Mouse (Mus musculus): ENCODE measurements around the gene Ankef1.

Ankef1 gene

DNA sequence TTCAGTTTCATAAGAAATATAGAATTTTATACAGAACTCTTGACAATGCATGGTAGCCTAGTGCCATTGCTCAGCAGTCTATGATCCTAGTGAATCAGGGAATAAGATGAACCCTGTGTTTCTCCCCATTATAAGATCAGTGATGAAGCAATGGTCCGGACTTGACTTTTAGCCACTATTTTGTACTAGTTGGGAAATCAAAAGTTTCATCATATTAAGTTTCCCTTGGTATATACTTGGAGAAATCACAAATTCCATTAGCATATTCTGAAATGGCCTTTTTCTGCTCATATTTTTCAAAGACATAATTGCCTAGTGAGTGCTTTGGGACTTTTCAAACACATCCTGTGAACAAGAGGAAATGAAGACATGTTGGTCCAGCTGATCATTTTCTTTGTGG, at the start of gene Ankef1:
Ankef1 (plus strand) TSS at position 260 of the 400 bp plus-strand sequence.
- DNase-seq (ENCODE audit: low read depth in 1 of 2, low spot score in 2 of 2) = no peak

DNA sequence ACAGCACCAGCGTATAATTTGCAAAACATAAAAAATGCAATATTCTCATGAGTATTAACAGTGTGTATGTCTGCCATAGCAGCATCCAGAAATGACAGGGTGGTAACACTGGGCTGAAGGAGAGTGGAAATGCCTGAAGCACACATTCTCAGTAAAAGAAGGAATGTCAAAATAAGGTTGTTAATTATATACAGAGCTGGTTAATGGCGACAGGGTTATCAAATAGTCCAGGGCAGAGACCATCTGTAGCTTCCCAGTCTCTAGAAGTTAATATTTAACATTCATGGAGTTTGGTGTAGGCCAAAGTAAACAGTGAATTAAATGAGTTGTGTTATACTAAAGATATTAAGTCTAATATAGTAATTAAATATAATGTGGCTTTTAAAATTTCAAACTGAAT, 45.2 kb upstream of the Ankef1 start:
- no peak for DNase-seq (ENCODE audit: low read depth in 1 of 2, low spot score in 2 of 2)

DNA sequence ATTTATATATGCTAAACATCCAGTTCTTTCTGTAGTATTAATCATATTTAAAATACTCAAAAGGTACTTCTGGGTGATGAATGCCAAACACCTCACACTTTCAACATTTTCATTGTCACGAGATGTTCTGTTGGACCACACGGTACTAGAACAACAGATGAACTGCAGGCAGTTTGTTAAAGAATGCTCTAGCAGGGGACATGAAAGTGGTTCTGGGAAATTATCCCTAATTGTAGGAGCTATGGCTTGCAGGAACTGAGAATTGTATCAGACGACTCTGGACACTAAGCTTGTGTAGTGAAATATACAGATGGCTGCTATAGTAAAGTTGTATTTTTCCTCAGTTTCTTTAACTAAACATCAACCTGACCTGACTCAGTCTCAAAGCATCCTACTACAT, 44.8 kb upstream of the Ankef1 start:
- DNase-seq (ENCODE audit: low read depth in 1 of 2, low spot score in 2 of 2) = no peak

DNA sequence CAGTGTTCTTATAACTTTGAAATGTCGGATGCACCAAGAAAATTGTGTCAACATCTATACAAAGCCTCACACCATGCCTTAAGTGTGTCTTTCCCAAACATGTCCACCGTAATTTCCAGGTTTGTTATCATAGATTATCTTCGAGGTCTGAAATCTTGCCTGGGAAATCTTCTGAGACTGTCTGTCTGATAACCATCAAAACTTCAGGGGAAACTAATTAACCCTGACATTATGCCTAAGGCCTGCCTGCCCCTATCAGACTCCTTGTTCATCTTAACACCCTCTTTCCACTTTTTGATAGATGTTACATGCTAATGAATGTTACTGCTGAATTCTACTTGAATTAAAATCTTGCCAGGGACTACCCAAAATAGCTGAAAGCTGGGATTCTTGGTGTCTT, 24.1 kb upstream of the Ankef1 start:
- DNase-seq (ENCODE audit: low read depth in 1 of 2, low spot score in 2 of 2) = no peak

DNA sequence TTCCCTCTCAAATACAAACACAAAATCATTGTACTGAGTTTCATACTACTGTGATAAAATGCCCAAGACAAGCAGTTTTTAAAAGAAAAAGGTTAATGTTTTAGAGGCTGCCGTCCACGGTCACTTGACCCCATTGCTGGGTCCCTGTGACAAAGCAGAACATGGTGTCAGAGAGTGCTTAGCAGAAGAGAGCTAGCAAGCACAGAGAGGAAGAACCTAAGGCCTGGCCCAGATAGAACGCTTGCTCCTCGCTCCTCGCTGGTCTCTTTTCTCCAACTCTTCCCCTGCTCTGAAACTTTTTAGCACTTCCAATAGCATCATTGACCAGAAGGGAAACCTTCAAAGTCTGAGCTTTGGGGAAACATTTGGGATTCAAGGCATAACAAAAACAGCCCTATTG, 19.4 kb upstream of the Ankef1 start:
- no peak for DNase-seq (ENCODE audit: low read depth in 1 of 2, low spot score in 2 of 2)

DNA sequence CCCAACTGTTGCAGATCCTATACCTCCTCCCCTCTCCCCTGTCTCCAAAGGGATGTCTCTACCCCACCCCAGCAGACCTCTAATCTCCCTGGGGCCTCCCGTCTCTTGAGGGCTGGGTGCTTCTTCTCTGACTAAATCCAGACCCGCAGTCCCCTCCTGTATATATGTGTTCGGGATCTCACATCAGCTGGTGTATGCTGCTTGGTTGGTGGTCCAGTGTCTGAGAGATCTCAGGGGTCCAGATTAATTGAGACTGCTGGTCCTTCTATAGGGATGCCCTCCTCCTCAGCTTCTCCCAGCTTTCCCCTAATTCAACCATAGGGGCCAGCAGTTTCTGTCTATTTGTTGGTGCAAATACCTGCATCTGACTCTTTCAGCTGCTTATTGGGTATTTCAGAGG, 18.7 kb upstream of the Ankef1 start:
- DNase-seq (ENCODE audit: low read depth in 1 of 2, low spot score in 2 of 2) = no peak

DNA sequence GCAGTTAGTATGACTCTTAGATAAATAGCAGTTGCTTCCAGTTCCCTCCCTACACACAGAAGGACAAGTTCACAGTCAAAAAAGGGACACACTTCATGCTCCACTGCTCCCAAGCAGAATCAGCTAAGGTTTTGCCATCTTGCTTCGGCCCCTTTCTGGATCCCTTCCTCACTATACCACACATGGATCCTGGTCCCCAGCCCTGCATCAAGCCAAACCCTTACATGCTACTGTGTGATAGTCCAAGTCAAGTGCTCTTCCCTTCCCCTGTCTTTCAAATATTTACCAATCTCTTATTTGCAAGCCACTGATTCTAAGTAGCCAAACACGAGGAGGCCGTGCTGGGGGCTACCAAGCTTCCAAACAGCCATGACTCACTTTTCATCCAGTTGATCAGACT, 16.8 kb upstream of the Ankef1 start:
- DNase-seq (ENCODE audit: low read depth in 1 of 2, low spot score in 2 of 2) = no peak

DNA sequence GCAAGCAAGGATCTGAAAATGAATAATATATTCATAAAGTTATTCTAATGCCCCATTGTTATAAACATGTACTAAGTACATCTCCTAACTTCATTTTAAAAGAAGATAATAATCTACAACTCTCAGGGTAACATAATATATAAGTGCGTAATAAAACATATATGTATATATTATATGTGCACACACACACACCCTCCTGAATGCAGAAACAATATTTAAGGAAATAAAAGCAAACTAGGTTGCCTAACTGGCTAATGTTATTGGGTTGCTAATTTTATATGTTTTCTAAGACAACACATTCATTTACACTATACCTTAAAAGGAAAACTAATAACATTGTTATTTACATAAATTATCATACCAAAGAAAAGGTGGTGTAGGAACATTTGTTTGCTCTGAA, 16.3 kb upstream of the Ankef1 start:
- no peak for DNase-seq (ENCODE audit: low read depth in 1 of 2, low spot score in 2 of 2)

DNA sequence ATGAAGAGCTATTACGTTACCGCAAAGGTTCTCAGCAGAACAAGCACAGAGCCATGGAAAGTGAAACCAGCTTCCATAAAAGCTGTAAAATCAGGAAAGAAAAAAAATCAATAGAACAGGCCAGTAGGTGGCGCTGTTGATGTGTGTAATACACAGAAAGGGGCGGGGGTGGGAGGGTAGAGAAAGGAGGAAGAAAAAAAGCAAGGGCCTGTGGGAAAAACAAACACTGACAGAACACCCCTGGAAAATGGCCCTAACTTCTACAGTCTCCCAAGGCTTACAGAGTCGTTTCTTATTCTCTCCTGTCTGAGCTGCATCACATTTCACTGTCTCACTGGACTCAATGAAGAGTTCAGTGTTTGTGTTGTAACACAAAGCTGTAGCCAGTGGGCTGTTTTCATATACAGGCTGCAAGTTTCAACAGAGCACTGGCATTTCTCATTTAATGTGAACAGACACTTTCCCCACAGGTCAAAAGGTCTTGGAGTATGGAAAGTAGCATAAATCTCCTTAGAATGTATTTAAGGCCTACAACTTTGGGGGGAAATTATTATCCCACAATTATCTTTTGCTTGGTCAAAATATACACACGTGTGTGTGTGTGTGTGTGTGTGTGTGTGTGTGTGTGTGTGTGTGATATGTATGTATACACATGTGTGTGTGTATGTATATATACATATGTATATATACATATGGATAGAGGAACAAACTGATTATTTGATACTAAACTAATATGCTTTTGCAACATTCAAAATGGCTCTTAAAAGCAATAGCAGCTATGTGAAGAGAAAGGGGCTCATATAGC, 15.7 kb upstream of the Ankef1 start:
- no peak for DNase-seq (ENCODE audit: low read depth in 1 of 2, low spot score in 2 of 2)

DNA sequence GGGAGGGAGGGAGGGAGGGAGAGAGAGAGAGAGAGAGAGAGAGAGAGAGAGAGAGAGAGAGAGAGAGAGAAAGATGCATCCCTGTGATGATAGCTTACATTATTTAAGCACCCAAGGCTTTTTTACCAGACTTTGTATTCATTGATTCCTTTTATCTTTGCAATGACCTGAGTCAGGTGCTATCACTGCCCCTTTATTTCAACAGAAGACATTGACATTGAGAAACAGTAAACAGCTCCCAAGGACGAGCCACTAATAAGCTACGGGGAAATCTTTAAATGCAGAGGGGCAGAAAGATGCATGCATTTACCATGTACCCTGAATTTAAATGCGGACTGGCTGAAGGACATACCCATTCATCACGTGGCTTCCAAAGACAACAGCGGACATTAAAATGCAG, 14.7 kb upstream of the Ankef1 start:
- DNase-seq (ENCODE audit: low read depth in 1 of 2, low spot score in 2 of 2) = no peak

DNA sequence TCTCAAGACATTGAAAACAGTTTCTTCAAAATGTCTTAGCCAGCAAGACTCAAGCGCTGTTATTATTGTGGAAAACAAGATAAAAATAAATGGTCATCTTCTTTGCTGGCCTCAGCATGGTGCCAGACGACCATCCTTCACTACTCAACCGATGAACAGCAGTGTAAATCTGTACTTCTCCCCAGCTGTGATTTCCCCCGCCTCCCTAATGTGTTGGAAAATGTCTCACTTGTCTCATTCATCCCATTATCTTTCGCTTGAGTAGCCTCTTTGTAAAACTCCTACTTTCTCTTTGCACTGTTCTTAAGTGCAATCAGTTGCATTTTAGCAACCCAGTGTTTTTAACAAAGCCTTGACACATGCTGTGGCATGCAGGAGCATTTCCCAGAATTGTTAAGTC, 9.4 kb downstream of the Ankef1 start:
- DNase-seq (ENCODE audit: low read depth in 1 of 2, low spot score in 2 of 2) = no peak

DNA sequence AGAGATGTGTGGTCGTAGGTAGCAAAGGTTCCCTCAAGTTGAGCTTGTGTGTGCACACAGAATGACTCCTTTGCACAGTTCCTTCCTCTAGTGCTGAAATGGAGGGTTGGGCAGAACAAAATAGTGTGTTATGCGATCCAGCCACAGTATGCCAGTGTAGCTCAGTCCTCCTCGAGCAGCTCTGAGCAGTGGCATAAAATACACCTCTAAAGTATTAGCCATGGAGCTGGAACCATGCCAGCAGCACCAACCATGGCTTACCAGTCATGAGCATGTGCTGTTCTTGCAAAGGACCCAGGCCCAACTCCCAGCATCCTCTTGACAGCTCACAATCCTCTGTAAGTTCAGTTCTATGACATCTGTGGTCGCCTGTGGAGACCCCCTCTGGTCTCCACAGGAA, 10.0 kb downstream of the Ankef1 start:
- DNase-seq (ENCODE audit: low read depth in 1 of 2, low spot score in 2 of 2) = no peak

DNA sequence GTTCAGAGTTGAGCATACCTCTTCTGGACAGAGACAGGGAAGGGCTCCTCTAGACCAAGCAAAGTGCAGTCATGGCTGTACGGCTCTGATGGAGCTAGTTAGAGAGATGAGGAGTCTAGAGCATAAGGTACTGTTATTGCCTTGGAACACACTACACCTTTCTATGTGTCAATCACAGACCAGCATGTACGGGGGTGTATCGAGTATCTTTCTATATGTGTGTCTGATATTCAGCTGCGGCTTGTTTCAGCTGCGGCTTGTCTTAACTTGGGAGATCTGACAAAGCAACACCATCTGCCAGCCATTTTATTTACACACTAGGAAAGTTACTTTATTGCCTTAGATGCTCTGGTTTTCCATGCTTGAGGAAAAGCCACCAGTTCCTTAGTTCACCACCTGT, 11.1 kb downstream of the Ankef1 start:
- no peak for DNase-seq (ENCODE audit: low read depth in 1 of 2, low spot score in 2 of 2)

DNA sequence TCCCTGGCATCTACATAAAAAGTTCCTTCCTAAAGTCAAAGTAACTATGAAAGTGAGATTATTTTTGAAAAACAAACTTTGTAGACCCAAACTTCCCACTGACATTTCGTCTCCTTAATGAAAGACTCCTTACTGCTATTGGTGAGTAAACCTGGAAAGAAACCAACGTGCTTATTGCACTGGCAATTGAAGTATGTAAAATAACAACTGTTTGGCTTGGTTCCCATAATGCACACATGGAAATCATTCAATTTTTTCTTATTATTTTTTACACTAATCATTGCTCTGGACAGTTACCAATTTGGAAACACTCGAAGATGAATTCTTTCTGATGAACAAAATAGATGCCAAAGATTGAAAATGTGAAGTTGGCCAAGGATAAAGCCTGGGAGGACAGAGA, 12.1 kb downstream of the Ankef1 start:
- DNase-seq (ENCODE audit: low read depth in 1 of 2, low spot score in 2 of 2) = no peak

DNA sequence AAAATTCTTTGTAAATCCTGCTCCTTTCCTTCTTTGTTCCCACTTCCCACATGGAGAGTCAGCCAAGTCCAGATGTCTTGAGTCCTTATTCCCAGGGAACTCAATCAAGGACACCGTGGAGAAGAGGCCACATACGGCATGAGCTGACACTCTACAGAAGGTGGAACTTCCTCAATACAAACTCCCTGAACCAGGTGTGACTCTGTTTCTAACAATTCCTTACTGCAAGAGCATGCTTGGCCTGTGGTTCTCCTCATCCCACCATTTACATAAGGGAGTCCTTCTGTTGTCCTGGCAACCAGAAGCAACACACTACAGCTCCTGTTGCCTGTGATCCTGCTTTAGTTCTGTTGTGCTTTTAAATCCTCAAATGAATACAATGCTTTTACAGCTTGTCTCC, 13.8 kb downstream of the Ankef1 start:
- DNase-seq (ENCODE audit: low read depth in 1 of 2, low spot score in 2 of 2) = no peak

DNA sequence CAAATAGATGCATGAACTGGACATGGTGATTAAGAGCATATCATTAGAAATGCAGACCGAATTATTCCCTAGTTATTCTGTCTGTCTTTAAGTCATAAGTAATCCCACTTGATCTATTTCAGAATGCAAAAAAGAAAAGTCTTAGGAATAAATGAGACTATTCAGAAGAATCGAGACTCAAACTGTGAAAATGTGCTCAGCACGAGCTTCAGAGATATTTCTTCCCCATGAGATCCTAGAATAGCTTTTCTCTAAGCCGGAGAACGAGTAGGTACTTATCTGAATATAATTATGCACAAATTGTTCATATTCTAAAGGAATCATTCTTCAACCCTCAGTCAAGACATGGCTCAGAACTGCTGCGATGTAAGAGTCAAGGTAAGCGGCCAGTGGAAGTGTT, 27.2 kb downstream of the Ankef1 start:
- no peak for DNase-seq (ENCODE audit: low read depth in 1 of 2, low spot score in 2 of 2)

DNA sequence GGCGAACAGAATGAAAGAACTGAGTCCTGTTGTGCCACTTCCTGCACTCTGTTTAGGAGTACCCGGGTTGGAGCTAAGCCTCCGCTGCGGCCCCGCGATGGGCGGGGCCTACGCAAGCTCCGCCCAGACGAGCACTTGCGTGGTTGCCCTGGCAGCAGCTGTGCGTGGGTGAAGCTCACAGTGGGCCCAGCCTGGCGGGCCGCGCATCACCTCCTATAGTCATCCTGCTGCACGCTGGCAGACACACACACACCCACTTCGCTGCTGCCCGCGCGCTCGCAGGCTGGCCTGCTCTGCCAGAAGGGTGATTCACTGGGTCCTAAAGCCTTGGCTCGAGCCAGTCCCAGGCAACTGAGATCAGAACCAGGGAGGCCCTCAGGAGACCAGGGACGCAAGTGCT, 30.3 kb downstream of the Ankef1 start:
- no peak for DNase-seq (ENCODE audit: low read depth in 1 of 2, low spot score in 2 of 2)

DNA sequence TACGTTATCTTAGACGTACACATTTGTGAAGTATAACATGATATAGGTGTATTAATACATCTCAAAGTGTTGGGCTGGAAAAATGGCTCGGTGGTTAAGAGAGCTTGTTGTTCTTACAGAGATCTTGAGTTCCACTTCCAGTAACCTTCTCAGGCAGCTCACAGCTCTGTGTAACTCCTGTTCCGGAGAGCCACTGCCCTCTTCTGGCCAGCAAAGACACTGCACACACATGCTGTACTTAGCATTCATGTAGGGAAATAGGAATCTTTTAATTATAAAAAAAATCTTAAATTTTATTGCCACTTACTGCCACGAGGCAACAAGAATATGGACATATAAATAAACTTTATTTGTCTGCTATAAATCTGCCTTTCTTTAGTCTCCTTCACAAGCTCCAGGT, 56.3 kb downstream of the Ankef1 start:
- no peak for DNase-seq (ENCODE audit: low read depth in 1 of 2, low spot score in 2 of 2)

DNA sequence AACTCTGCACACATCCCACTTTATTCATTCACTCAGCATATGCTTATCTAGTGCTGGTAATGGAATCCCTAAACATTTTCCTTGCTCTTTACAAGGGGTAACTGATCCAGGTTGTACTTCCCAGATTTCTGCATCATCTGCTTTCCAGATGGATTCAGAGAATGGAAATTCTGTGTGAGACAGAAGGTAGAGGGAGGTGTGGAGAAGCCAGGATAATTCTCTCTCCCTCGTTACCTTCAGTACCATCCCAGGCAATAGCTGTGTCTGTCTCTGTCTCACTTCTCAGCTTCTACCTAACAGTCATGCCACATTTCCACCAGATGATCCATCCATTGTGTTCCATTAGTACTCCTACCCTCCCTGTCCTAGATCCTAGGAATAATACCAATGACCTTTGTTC, 60.6 kb downstream of the Ankef1 start:
- no peak for DNase-seq (ENCODE audit: low read depth in 1 of 2, low spot score in 2 of 2)

DNA sequence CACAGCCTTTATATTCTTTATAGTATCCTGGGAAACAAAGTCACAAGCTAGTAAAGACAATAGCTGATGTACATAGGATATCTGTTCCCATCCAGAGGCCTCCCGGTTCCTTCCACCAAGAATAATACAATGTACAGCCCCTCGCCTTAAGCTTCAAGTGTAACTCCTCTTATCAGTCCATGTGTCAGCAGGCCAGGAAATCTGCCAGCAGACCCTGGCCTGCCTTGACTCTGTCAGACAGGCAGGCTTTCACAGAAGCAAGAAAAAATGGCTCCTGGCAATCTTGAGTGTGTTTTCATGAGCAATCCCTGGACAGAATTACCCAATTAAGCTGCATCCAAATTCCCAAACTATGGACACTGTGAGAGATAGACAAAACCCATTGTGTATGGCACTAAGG, 69.1 kb downstream of the Ankef1 start:
- DNase-seq (ENCODE audit: low read depth in 1 of 2, low spot score in 2 of 2) = no peak

DNA sequence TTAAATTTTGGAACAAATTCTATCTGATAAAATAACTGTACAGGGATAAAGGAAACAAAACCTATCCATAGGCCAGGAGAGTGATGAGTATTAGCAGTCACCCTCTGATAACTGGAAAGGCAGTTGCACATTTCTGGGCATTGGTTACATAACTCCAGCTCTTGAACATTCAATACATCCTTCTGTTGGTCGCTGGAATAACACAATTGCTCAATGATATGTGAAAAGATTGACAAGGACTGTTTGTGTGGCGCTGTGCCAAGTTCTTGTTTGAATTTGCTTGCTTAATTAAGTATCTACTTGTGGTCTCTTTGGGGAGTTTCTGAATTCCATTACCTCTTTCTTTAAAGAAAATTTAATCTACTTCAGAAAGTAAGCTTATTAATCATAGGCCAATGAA, 81.1 kb downstream of the Ankef1 start:
- DNase-seq (ENCODE audit: low read depth in 1 of 2, low spot score in 2 of 2) = no peak

DNA sequence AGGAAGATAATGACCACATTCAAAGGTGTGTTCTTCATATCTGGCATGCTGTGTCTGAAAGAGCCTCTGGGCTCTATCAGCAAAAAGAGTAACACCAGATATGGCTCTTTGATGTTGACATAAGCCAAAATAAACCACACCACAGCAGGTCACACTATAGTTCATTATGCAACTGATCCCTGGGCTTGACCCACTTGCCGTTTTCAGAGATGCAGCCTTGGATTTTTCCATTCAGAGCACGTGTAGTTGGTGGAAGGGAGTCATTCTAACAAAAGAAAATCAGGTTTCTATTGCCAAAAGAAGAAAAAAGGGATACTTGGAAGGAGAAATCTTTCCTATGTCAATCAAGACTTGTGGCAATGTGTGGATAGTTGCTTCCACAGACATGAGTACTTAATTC, 87.1 kb downstream of the Ankef1 start:
- no peak for DNase-seq (ENCODE audit: low read depth in 1 of 2, low spot score in 2 of 2)

DNA sequence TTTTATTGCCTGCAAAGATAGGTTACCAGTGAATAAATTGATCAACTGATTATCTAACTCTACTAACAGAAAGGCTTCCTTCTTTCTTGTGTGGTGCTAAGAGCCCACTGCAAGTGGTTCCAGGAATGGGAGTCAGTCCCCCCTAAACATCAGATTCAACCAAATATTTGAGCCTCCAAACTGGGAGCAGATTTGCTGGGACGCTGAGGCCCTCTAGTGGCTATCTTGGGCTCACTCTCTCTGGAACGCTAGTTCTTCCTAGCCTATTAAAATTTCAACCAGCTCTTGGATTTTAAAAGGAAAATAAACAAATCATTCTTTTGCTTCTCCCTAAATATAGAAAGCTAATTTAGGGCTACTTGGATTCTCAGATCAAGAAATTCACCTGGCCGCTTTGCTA, 94.7 kb downstream of the Ankef1 start:
- no peak for DNase-seq (ENCODE audit: low read depth in 1 of 2, low spot score in 2 of 2)

DNA sequence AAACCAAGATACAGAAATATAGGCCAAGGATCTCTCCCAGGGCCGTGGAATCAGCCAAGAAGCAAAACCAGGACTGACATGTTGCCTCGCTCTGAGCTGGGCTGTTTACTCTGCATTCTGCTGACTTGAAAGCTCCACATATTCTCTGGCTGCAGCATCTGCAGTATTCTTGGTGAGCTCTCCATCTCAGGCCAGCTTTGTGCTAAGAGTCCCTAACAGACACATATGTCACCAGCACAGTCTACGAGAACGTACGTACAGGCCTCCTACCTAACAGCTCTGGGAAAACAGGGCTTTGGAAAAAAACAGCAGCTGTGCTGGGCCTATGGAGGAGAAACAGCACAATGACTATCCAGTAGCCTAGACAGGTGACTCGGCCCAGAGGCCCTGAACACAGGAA, 97.0 kb downstream of the Ankef1 start:
- DNase-seq (ENCODE audit: low read depth in 1 of 2, low spot score in 2 of 2) = no peak

All from monocyte, adult 2 months (primary cell).